In the genomic region with DNA sequence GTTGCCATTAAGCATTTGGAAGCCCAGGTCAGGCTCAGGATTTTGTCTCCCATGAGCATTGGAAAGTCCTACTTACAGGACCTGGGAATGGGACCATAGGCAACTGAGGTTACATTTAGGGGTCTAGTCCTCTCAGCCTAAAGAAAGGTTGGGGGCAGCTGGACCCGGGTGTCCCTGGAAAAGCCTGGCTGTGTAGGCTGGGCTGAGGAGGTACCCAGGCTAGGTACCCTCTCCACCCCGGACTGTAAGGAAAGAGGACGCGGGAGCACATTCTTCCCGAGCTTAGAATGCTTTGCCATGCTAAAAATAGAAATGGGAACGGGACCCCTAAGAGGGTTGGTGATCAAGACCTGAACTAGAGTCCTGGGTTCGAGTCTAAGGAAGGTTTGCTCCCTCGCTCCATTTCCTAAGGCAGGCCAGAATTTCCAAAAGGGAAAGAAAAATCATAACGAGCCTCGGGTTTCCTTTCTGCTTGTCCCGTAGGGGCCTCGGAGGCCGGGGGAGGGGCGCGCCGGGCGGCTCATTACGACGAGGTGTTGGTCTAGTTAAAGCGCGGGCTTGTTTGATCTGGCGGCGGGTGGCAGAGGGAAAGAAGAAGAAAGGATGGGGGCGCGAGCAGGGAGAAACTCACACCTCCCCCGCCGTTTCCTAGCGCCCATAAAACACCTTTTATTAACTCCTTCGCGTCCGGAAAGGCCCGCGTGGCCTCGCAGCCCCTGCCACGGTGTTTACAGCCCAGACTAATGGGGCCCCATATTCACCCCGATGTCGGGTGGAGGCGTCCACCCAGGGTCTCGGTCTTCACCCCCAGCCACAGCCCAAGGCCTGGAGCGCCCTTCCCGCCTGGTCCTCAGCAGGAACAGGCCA, we compare ENCODE assay signal across 9 mouse cellular contexts. TPM values are rescaled to one million over a fixed set of nuclear protein-coding genes. Genes with fewer than 3 reads are reported as not detected.
DNase-seq lines count a peak whose midpoint lies in the region; ATAC-seq lines count a peak whose summit lies in the region.
"Had no signal": no experiment of that assay in that cellular context is flagged by ENCODE, and none has a peak within 500 bp of the region (broad histone marks: within the 10 kb centered on the region; RNA-seq: fewer than 3 reads in every experiment).

No protein-coding gene starts in this region.

- H3K4me3 ChIP-seq in kidney, embryonic 14.5 days (ENCODE audit: low read length) = peak overlapping the region; percentile 29
- peak overlapping the region; percentile 11 for H3K4me3 ChIP-seq in hindbrain, embryonic 16.5 days (ENCODE audit: low read length)
- peak overlapping the region; percentile 20 for H3K4me3 ChIP-seq in neural tube, embryonic 11.5 days (ENCODE audit: low read depth, low read length)

- no peaks in the 10 kb centered on the region for H3K9me3 ChIP-seq in kidney, embryonic 14.5 days (ENCODE audit: control insufficient read depth, low read length)
- no peaks in the 10 kb centered on the region for H3K9me3 ChIP-seq in hindbrain, embryonic 16.5 days (ENCODE audit: control insufficient read depth, low read length)
- H3K9me3 ChIP-seq in neural tube, embryonic 11.5 days (ENCODE audit: control insufficient read depth, low read length) = no peaks in the 10 kb centered on the region

- intact Hi-C loops in gastrocnemius, postnatal 14 days (cut with DNase I; ENCODE audit: low total_unique reads) = no loop called here

- no peak overlapping the region for H3K27ac ChIP-seq in kidney, embryonic 14.5 days (ENCODE audit: low read depth, low read length)
- no peak overlapping the region for H3K27ac ChIP-seq in hindbrain, embryonic 16.5 days (ENCODE audit: low read depth, low read length)
- H3K27ac ChIP-seq in neural tube, embryonic 11.5 days (ENCODE audit: low read depth, low read length) = no peak overlapping the region
- H3K27ac ChIP-seq: macrophage had no signal

- no peak overlapping the region for H3K9ac ChIP-seq in kidney, embryonic 14.5 days (ENCODE audit: low read depth, low read length)
- H3K9ac ChIP-seq in hindbrain, embryonic 16.5 days (ENCODE audit: low read depth, low read length) = no peak overlapping the region
- H3K9ac ChIP-seq in neural tube, embryonic 11.5 days (ENCODE audit: low read length) = no peak overlapping the region

- H3K4me1 ChIP-seq in kidney, embryonic 14.5 days (ENCODE audit: control insufficient read depth, insufficient read depth, low read length) = peaks cover 7% of the 10 kb centered on the region
- H3K4me1 ChIP-seq in hindbrain, embryonic 16.5 days (ENCODE audit: control insufficient read depth, insufficient read depth, low read depth, low read length) = peaks cover 13% of the 10 kb centered on the region
- H3K4me1 ChIP-seq in neural tube, embryonic 11.5 days (ENCODE audit: control insufficient read depth, insufficient read depth, low read length) = peaks cover 4% of the 10 kb centered on the region

- WGBS in kidney, embryonic 14.5 days = 1% methylated on average over 41 of the region's 41 CpGs
- under 1% methylated on average over 41 of the region's 41 CpGs for WGBS in hindbrain, embryonic 16.5 days
- WGBS in neural tube, embryonic 11.5 days = under 1% methylated on average over 41 of the region's 41 CpGs

- DNase-seq in kidney, postnatal 14 days = no peak
- DNase-seq in embryo, embryonic 9.5 days (ENCODE audit: extremely low spot score) = peak; percentile 59
- DNase-seq in neural tube, embryonic 11.5 days (ENCODE audit: low spot score) = peak; percentile 26
- no peak for DNase-seq in frontal cortex, adult 2 months (ENCODE audit: extremely low spot score in 1 of 2, low spot score in 1 of 2)
- no peak for DNase-seq in gastrocnemius, postnatal 14 days
- DNase-seq in layer of hippocampus, adult 18-20 months (ENCODE audit: low spot score in 2 of 2) = no peak

- no peaks in the 10 kb centered on the region for H3K36me3 ChIP-seq in kidney, embryonic 14.5 days (ENCODE audit: control insufficient read depth, insufficient read depth, low read length)
- H3K36me3 ChIP-seq in hindbrain, embryonic 16.5 days (ENCODE audit: control insufficient read depth, insufficient read depth, low read length) = no peaks in the 10 kb centered on the region
- H3K36me3 ChIP-seq in neural tube, embryonic 11.5 days (ENCODE audit: control insufficient read depth, insufficient read depth, low read length) = no peaks in the 10 kb centered on the region

- H3K27me3 ChIP-seq in kidney, embryonic 14.5 days (ENCODE audit: control insufficient read depth, insufficient read depth, low read length) = peaks cover 72% of the 10 kb centered on the region
- H3K27me3 ChIP-seq in hindbrain, embryonic 16.5 days (replicated peaks; ENCODE audit: control insufficient read depth, insufficient read depth, low read length) = peaks cover 53% of the 10 kb centered on the region
- H3K27me3 ChIP-seq in neural tube, embryonic 11.5 days (ENCODE audit: control insufficient read depth, insufficient read depth, low read length) = peaks cover 70% of the 10 kb centered on the region

- peak overlapping the region; percentile 33 for H3K4me2 ChIP-seq in kidney, embryonic 14.5 days (replicated peaks; ENCODE audit: low read depth, low read length)
- peak overlapping the region; percentile 54 for H3K4me2 ChIP-seq in hindbrain, embryonic 16.5 days (ENCODE audit: low read length)
- H3K4me2 ChIP-seq in neural tube, embryonic 11.5 days (ENCODE audit: low read depth) = peak overlapping the region; percentile 34

- no peak for ATAC-seq in kidney, embryonic 14.5 days (ENCODE audit: low FRiP score, low TSS enrichment)
- no peak for ATAC-seq in hindbrain, embryonic 16.5 days
- ATAC-seq in neural tube, embryonic 11.5 days (ENCODE audit: insufficient read depth, low FRiP score, low TSS enrichment) = no peak

RNA-seq across cellular contexts. Expression of gene Hand1, which starts 5.3 kb away (rescaled TPM):
- not detected in 2 replicates for polyA plus RNA-seq in kidney, embryonic 14.5 days (2014; fragmentation: Nextera tagmentation; extraction: Ambion mirVana)
- polyA plus RNA-seq in hindbrain, embryonic 16.5 days (2015; fragmentation: Nextera tagmentation; extraction: Ambion mirVana) = not detected in 2 replicates
- polyA plus RNA-seq in neural tube, embryonic 11.5 days (2014; fragmentation: Nextera tagmentation; extraction: Ambion mirVana) = 0.26 and 0.54 TPM in 2 replicates
- 0.28 and 1.6 TPM in 2 replicates for polyA plus RNA-seq in frontal cortex, adult 2 months (2012; rRNA removed)
- not detected for total RNA-seq in gastrocnemius, postnatal 14 days (2021)
- total RNA-seq in layer of hippocampus, adult 18-20 months (2021) = not detected
- polyA plus RNA-seq: macrophage had no signal

RNA-seq across cellular contexts. Expression of gene Sap30l, which starts 25.8 kb away (rescaled TPM):
- 15.0 and 19.0 TPM in 2 replicates for polyA plus RNA-seq in kidney, embryonic 14.5 days (2014; fragmentation: Nextera tagmentation; extraction: Ambion mirVana)
- polyA plus RNA-seq in hindbrain, embryonic 16.5 days (2015; fragmentation: Nextera tagmentation; extraction: Ambion mirVana) = 5.3 TPM in 2 replicates
- 14.2 and 15.0 TPM in 2 replicates for polyA plus RNA-seq in neural tube, embryonic 11.5 days (2014; fragmentation: Nextera tagmentation; extraction: Ambion mirVana)
- polyA plus RNA-seq in frontal cortex, adult 2 months (2012; rRNA removed) = 31.0 and 33.4 TPM in 2 replicates
- 10 to 100 TPM; 22.9 to 24.5 TPM for total RNA-seq in gastrocnemius, postnatal 14 days (2021)
- 10 to 100 TPM; 58.2 to 59.0 TPM for total RNA-seq in layer of hippocampus, adult 18-20 months (2021)

Comparison
In these comparisons a context has a peak if more than half of its experiments do, and no peak if none do; other contexts are left out.
1. DNase-seq: peak in embryo, embryonic 9.5 days (single experiment) and neural tube, embryonic 11.5 days (single experiment); none in kidney, postnatal 14 days (single experiment), frontal cortex, adult 2 months (0 of 2), gastrocnemius, postnatal 14 days (single experiment) and layer of hippocampus, adult 18-20 months (0 of 2).
2. Peak in every context shown above with its lines, with median percentiles within 50 percentile points of each other: H3K4me2 ChIP-seq and H3K4me3 ChIP-seq.